Mouse (Mus musculus): ENCODE results near the gene Atp1b2. TPM values are rescaled to one million over a fixed set of nuclear protein-coding genes. Genes with fewer than 3 reads are reported as not detected.

Atp1b2 gene
- total RNA-seq, 2 experiments from 2014 or later = 0.10 to 1.7 TPM

DNA sequence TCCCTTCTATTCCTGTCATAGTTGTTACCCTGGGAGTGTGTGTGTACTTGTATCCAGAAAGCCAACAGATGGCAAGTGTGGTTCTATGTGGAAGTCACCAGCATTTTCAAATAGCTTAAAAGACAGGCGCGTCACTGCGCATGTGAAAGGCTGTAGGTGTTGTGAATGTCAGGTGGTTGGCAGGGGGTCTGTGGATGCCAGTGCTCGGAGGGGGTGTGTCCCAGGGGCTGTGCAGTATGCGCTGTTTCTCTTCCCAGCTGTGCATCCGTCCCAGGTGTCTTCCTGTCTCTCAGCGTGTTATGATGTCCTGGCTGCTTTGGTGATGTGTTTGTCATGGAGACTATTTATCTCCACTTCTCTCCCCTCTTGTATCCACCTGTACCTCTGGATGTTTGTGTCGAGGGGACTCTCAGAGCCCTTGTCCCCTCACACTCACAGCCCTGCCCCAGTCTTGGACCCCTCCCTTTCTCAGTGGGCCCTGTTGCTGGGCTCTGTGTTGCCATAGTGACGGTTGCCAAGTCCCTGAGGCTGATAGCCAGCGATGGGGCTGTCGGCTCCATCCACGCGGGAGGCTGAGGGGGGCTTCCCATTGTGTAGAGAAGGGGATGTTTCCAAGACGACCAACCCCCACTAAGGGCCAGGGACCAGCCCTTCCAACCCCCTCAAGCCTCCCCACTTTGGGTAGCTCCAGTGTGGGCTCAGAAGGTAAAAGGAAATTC is 53.0 kb downstream of the Atp1b2 start:
- ATAC-seq (replicated peaks; ENCODE audit: poor library complexity, severe bottlenecking) = no peak

DNA sequence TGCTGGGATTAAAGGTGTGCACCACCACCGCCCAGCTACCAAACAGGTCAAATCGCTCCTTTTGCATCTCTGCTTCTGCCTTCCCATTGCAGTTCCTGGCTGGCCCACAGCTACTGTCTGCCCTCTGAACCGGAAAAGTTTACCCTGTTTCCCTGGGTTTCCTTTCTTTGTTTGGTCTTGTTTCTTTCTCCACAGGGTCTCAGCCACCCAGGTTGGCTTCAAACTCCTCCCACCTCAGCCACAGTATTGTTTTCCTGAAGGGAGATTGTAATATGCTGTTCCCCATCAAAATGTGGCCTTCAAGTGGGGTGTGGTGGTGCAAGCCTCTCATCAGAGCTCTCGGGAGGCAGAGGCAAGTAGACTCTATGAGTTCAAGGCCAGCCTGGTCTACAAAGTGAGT is 54.4 kb downstream of the Atp1b2 start:
- ATAC-seq (replicated peaks; ENCODE audit: poor library complexity, severe bottlenecking) = no peak

Other genes starting within 250 kb of the Atp1b2 start
Only the 30 nearest of the 32 such genes appear.
- gene Naa38, start 210.5 kb downstream of the Atp1b2 start, total RNA-seq (2014; fragmentation: Nextera tagmentation) = 164 and 170 TPM in 2 replicates
- gene Naa38, start 210.5 kb downstream of the Atp1b2 start, total RNA-seq (2017) = 112 and 181 TPM in 2 replicates
- gene Cyb5d1, start 210.3 kb downstream of the Atp1b2 start, total RNA-seq (2014; fragmentation: Nextera tagmentation) = 22.8 and 25.2 TPM in 2 replicates
- gene Cyb5d1, start 210.3 kb downstream of the Atp1b2 start, total RNA-seq (2017) = 32.7 and 38.2 TPM in 2 replicates
- gene Tmem88, start 207.7 kb downstream of the Atp1b2 start, total RNA-seq (2014; fragmentation: Nextera tagmentation) = not detected in 2 replicates
- gene Tmem88, start 207.7 kb downstream of the Atp1b2 start, total RNA-seq (2017) = 0.56 TPM in 1 of 2 replicates, not detected in the other
- 12.1 and 14.4 TPM in 2 replicates for gene Kdm6b, start 192.3 kb downstream of the Atp1b2 start, total RNA-seq (2014; fragmentation: Nextera tagmentation)
- gene Kdm6b, start 192.3 kb downstream of the Atp1b2 start, total RNA-seq (2017) = 0.99 and 2.8 TPM in 2 replicates
- 0.11 and 3.5 TPM in 2 replicates for gene Dnah2, start 56.8 kb downstream of the Atp1b2 start, total RNA-seq (2014; fragmentation: Nextera tagmentation)
- gene Dnah2, start 56.8 kb downstream of the Atp1b2 start, total RNA-seq (2017) = not detected in 2 replicates
- gene Efnb3, start 45.7 kb downstream of the Atp1b2 start, total RNA-seq (2014; fragmentation: Nextera tagmentation) = not detected in 2 replicates
- gene Efnb3, start 45.7 kb downstream of the Atp1b2 start, total RNA-seq (2017) = not detected in 2 replicates
- 8.0 and 18.8 TPM in 2 replicates for gene Wrap53, start 25.7 kb downstream of the Atp1b2 start, total RNA-seq (2014; fragmentation: Nextera tagmentation)
- 6.5 and 11.3 TPM in 2 replicates for gene Wrap53, start 25.7 kb downstream of the Atp1b2 start, total RNA-seq (2017)
- gene Trp53, start 25.6 kb downstream of the Atp1b2 start, total RNA-seq (2014; fragmentation: Nextera tagmentation) = 215 and 226 TPM in 2 replicates
- gene Trp53, start 25.6 kb downstream of the Atp1b2 start, total RNA-seq (2017) = 56.8 and 58.0 TPM in 2 replicates
- not detected in 2 replicates for gene Shbg, start 12.0 kb upstream of the Atp1b2 start, total RNA-seq (2014; fragmentation: Nextera tagmentation)
- not detected in 2 replicates for gene Shbg, start 12.0 kb upstream of the Atp1b2 start, total RNA-seq (2017)
- not detected in 2 replicates for gene Sat2, start 16.1 kb upstream of the Atp1b2 start, total RNA-seq (2014; fragmentation: Nextera tagmentation)
- 1.8 TPM in 1 of 2 replicates, not detected in the other for gene Sat2, start 16.1 kb upstream of the Atp1b2 start, total RNA-seq (2017)
- 47.4 and 65.8 TPM in 2 replicates for gene Fxr2, start 27.0 kb upstream of the Atp1b2 start, total RNA-seq (2014; fragmentation: Nextera tagmentation)
- 34.1 and 37.1 TPM in 2 replicates for gene Fxr2, start 27.0 kb upstream of the Atp1b2 start, total RNA-seq (2017)
- not detected in 2 replicates for gene Sox15, start 49.4 kb upstream of the Atp1b2 start, total RNA-seq (2014; fragmentation: Nextera tagmentation)
- gene Sox15, start 49.4 kb upstream of the Atp1b2 start, total RNA-seq (2017) = not detected in 2 replicates
- gene Mpdu1, start 56.7 kb upstream of the Atp1b2 start, total RNA-seq (2014; fragmentation: Nextera tagmentation) = 40.7 and 48.6 TPM in 2 replicates
- 58.5 and 67.9 TPM in 2 replicates for gene Mpdu1, start 56.7 kb upstream of the Atp1b2 start, total RNA-seq (2017)
- gene Cd68, start 60.2 kb upstream of the Atp1b2 start, total RNA-seq (2014; fragmentation: Nextera tagmentation) = 29.7 and 52.0 TPM in 2 replicates
- 27.0 and 47.7 TPM in 2 replicates for gene Cd68, start 60.2 kb upstream of the Atp1b2 start, total RNA-seq (2017)
- gene Eif4a1, start 66.5 kb upstream of the Atp1b2 start, total RNA-seq (2014; fragmentation: Nextera tagmentation) = 969 and 995 TPM in 2 replicates
- gene Eif4a1, start 66.5 kb upstream of the Atp1b2 start, total RNA-seq (2017) = 1,214 and 1,335 TPM in 2 replicates
- gene Senp3, start 76.1 kb upstream of the Atp1b2 start, total RNA-seq (2014; fragmentation: Nextera tagmentation) = 99.4 and 106 TPM in 2 replicates
- gene Senp3, start 76.1 kb upstream of the Atp1b2 start, total RNA-seq (2017) = 95.6 and 98.9 TPM in 2 replicates
- gene Tnfsf13, start 79.8 kb upstream of the Atp1b2 start, total RNA-seq (2014; fragmentation: Nextera tagmentation) = 5.4 and 27.7 TPM in 2 replicates
- gene Tnfsf13, start 79.8 kb upstream of the Atp1b2 start, total RNA-seq (2017) = 38.0 and 41.8 TPM in 2 replicates
- 2.1 and 6.1 TPM in 2 replicates for gene Tnfsf12, start 89.9 kb upstream of the Atp1b2 start, total RNA-seq (2014; fragmentation: Nextera tagmentation)
- 0.46 and 1.6 TPM in 2 replicates for gene Tnfsf12, start 89.9 kb upstream of the Atp1b2 start, total RNA-seq (2017)
- gene Tnfsfm13, start 90.2 kb upstream of the Atp1b2 start, total RNA-seq (2014; fragmentation: Nextera tagmentation) = 4.9 and 6.6 TPM in 2 replicates
- gene Tnfsfm13, start 90.2 kb upstream of the Atp1b2 start, total RNA-seq (2017) = 3.6 and 6.1 TPM in 2 replicates
- gene Polr2a, start 152.7 kb upstream of the Atp1b2 start, total RNA-seq (2014; fragmentation: Nextera tagmentation) = 153 and 165 TPM in 2 replicates
- 30.2 and 38.5 TPM in 2 replicates for gene Polr2a, start 152.7 kb upstream of the Atp1b2 start, total RNA-seq (2017)
- gene Slc35g3, start 156.0 kb upstream of the Atp1b2 start, total RNA-seq (2014; fragmentation: Nextera tagmentation) = not detected in 2 replicates
- gene Slc35g3, start 156.0 kb upstream of the Atp1b2 start, total RNA-seq (2017) = not detected in 2 replicates
- 1.8 and 2.1 TPM in 2 replicates for gene Zbtb4, start 160.0 kb upstream of the Atp1b2 start, total RNA-seq (2014; fragmentation: Nextera tagmentation)
- 0.26 and 0.43 TPM in 2 replicates for gene Zbtb4, start 160.0 kb upstream of the Atp1b2 start, total RNA-seq (2017)
- not detected in 2 replicates for gene Chrnb1, start 190.0 kb upstream of the Atp1b2 start, total RNA-seq (2014; fragmentation: Nextera tagmentation)
- 0.82 TPM in 1 of 2 replicates, not detected in the other for gene Chrnb1, start 190.0 kb upstream of the Atp1b2 start, total RNA-seq (2017)
- gene Fgf11, start 195.9 kb upstream of the Atp1b2 start, total RNA-seq (2014; fragmentation: Nextera tagmentation) = 1.6 and 2.9 TPM in 2 replicates
- gene Fgf11, start 195.9 kb upstream of the Atp1b2 start, total RNA-seq (2017) = not detected in 2 replicates
- not detected in 2 replicates for gene Tmem102, start 199.7 kb upstream of the Atp1b2 start, total RNA-seq (2014; fragmentation: Nextera tagmentation)
- not detected in 2 replicates for gene Tmem102, start 199.7 kb upstream of the Atp1b2 start, total RNA-seq (2017)
- gene Gm39566, start 209.4 kb upstream of the Atp1b2 start, total RNA-seq (2014; fragmentation: Nextera tagmentation) = not detected in 2 replicates
- not detected in 2 replicates for gene Gm39566, start 209.4 kb upstream of the Atp1b2 start, total RNA-seq (2017)
- gene Spem2, start 212.5 kb upstream of the Atp1b2 start, total RNA-seq (2014; fragmentation: Nextera tagmentation) = not detected in 2 replicates
- gene Spem2, start 212.5 kb upstream of the Atp1b2 start, total RNA-seq (2017) = not detected in 2 replicates
- not detected in 2 replicates for gene Spem1, start 216.2 kb upstream of the Atp1b2 start, total RNA-seq (2014; fragmentation: Nextera tagmentation)
- not detected in 2 replicates for gene Spem1, start 216.2 kb upstream of the Atp1b2 start, total RNA-seq (2017)
- 13.5 and 33.1 TPM in 2 replicates for gene Nlgn2, start 231.8 kb upstream of the Atp1b2 start, total RNA-seq (2014; fragmentation: Nextera tagmentation)
- 4.0 and 7.4 TPM in 2 replicates for gene Nlgn2, start 231.8 kb upstream of the Atp1b2 start, total RNA-seq (2017)
- gene Tmem256, start 232.6 kb upstream of the Atp1b2 start, total RNA-seq (2014; fragmentation: Nextera tagmentation) = 294 and 359 TPM in 2 replicates
- 118 and 164 TPM in 2 replicates for gene Tmem256, start 232.6 kb upstream of the Atp1b2 start, total RNA-seq (2017)

All from granulocyte monocyte progenitor cell, adult 5-6 weeks (primary cell).